Mouse (Mus musculus) brain, embryonic 14.5 days (tissue): ENCODE results near the gene Stox2.

Source experiments
- CTCF ChIP-seq: fragments of 200-500 bp; IDR thresholded peaks from 2 replicates; pipeline ENCODE4 v1.5.1; 2012; ENCODE audit warnings: inconsistent platforms, mild to moderate bottlenecking, moderate library complexity, borderline replicate concordance; ENCODE audit not compliant: insufficient read depth, insufficient read length; ENCODE audit errors: extremely low read depth
- POLR2A ChIP-seq: fragments of 200-500 bp; IDR thresholded peaks from 2 replicates; pipeline ENCODE4 v1.6.1; 2012; ENCODE audit warnings: mild to moderate bottlenecking, inconsistent platforms, borderline replicate concordance; ENCODE audit not compliant: poor library complexity, insufficient read depth, insufficient read length, severe bottlenecking; ENCODE audit errors: extremely low read depth

DNA sequence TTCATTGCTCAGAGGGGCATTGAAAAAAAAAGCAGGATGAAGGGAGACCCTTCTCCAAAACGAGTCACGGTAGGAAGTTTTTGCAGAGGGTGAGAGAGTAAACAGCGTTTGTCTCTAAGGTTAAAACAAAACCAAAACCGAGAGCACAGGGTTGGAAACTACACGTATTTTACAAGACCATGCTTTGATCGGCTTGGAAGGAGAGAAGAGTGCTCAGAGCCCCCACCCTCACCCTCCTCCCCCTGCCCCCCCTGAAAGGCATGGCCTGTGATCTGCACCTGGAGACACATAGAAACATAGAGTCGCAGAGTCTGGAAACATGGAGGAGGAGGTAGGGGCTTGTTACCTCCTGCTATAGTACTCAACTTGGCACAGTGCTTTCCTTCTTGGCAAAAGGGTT is 272.3 kb downstream of the Stox2 start:
- TF ChIP-seq CTCF, result no peak
- no peak for TF ChIP-seq POLR2A
